Mouse (Mus musculus) heart, postnatal 0 days (tissue): ENCODE data around the gene AL731706.1. TPM values are rescaled to one million over a fixed set of nuclear protein-coding genes. Genes with fewer than 3 reads are reported as not detected.
A peak's percentile ranks its signal among the peaks of the same experiment; 100 is the strongest.
"Not testable (repeated sequence)": the region's sequence is repeated elsewhere in the genome, so short reads cannot be mapped to it uniquely, and the experiment has no call there.

Source experiments
- ATAC-seq: fragments of 200-750 bp; cut with Nextera tagmentation; 2 replicates; pipeline ENCODE4 v1.8.0; 2017; ENCODE audit warnings: low read depth, moderate number of reproducible peaks, moderate library complexity; ENCODE audit not compliant: insufficient read depth
- DNase-seq: peaks from one replicate; pipeline ENCODE4 v3.0.0-alpha.2; 2016; ENCODE audit warnings: low spot score
- H3K27ac ChIP-seq: fragments of 300-500 bp; sonication (generic); 2 replicates; pipeline ENCODE4 v1.5.1; 2014; ENCODE audit warnings: low read depth, mild to moderate bottlenecking
- H3K27me3 ChIP-seq: fragments of 300-500 bp; sonication (generic); 2 replicates; pipeline ENCODE4 v1.6.1; 2014; ENCODE audit warnings: low read length, mixed read lengths; ENCODE audit not compliant: control insufficient read depth, insufficient read depth
- H3K36me3 ChIP-seq: fragments of 300-500 bp; sonication (generic); replicated peaks from 2 replicates; pipeline ENCODE4 v1.6.1; 2014; ENCODE audit warnings: low read length, mixed read lengths; ENCODE audit not compliant: control insufficient read depth, insufficient read depth
- H3K4me1 ChIP-seq: fragments of 300-500 bp; sonication (generic); 2 replicates; pipeline ENCODE4 v1.6.1; 2014; ENCODE audit warnings: antibody characterized with exemption; ENCODE audit not compliant: control insufficient read depth, insufficient read depth
- H3K4me2 ChIP-seq: fragments of 300-500 bp; sonication (generic); 2 replicates; pipeline ENCODE4 v1.6.1; 2014; ENCODE audit warnings: low read depth, mild to moderate bottlenecking, low read length, moderate library complexity
- H3K4me3 ChIP-seq: fragments of 300-500 bp; sonication (generic); 2 replicates; pipeline ENCODE4 v1.5.1; 2014; ENCODE audit warnings: low read depth, low read length
- H3K9ac ChIP-seq: fragments of 300-500 bp; sonication (generic); replicated peaks from 2 replicates; pipeline ENCODE4 v1.6.1; 2014; ENCODE audit warnings: low read depth, low read length, mixed read lengths
- H3K9me3 ChIP-seq: fragments of 300-500 bp; sonication (generic); replicated peaks from 2 replicates; pipeline ENCODE4 v1.6.1; 2016; ENCODE audit warnings: low read length; ENCODE audit not compliant: control insufficient read depth
- CTCF ChIP-seq: IDR thresholded peaks from 2 replicates; pipeline ENCODE4 v1.5.1; 2016; ENCODE audit warnings: antibody characterized with exemption, control low read depth, low read depth
- EP300 ChIP-seq: IDR thresholded peaks from 2 replicates; pipeline ENCODE4 v1.6.1; 2016; ENCODE audit warnings: antibody characterized with exemption, low read depth
- WGBS: fragments of 180-500 bp; shearing (Covaris S2); extraction: QIAGEN DNeasy Blood & Tissue Kit; methylation state at CpG from one replicate; pipeline ENCODE4 v1.1.7; 2014; 5-methylcytosine and 5-hydroxymethylcytosine counted together
- polyA plus RNA-seq: library from polyadenylated mRNA; unstranded; fragments of >200 nt; fragmentation: Nextera tagmentation; extraction: Ambion mirVana; gene quantifications from 2 replicates; pipeline ENCODE4 v1.2.1, GENCODE M21; 2015
- total RNA-seq: library from RNA; depleted of rRNA; stranded (reverse); fragments of >200 nt; gene quantifications from 2 replicates; pipeline ENCODE4 v1.2.3, GENCODE M21; 2014; ENCODE audit warnings: low replicate concordance

Gene AL731706.1
- total and polyA plus RNA-seq, 2 experiments from 2014 or later, result 27.9 to 73.1 TPM

- no peaks in the 10 kb centered on the region for H3K36me3 ChIP-seq
- WGBS, result 75% methylated on average over 2 of the region's 2 CpGs
- ATAC-seq, result no peak
These were observed 4.9 kb upstream of the AL731706.1 start for GRCm38 (mm10) chr2:136896131-136896530.

DNA sequence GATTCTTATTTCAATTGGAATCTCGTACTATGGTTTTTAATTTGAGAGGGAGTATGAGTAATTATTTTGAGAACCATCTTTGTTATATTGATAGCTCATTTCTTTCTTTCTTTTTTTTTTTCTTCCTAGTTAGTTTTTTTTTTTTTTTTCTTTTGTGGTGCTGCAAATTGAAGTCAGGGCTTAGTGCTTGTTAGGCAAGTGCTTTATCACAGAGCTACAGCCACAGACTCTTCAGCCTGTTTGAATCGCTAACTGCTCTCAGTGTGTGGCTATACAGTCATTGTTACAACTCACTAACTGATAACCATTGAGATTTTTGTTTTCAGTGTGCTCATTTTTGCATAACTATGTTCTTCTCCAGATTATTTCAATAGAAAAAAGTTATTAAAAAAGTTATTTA is 3.3 kb upstream of the AL731706.1 start:
- no peak overlapping the region for H3K9ac ChIP-seq
- H3K9me3 ChIP-seq, result no peaks in the 10 kb centered on the region
- no peak overlapping the region for H3K27ac ChIP-seq
- no peaks in the 10 kb centered on the region for H3K36me3 ChIP-seq
- H3K4me2 ChIP-seq, result no peak overlapping the region
- 78% methylated on average over 2 of the region's 2 CpGs for WGBS
- DNase-seq, result no peak
- no peak overlapping the region for H3K4me3 ChIP-seq
- H3K27me3 ChIP-seq, result no peaks in the 10 kb centered on the region
- no peak for TF ChIP-seq CTCF
- TF ChIP-seq EP300, result no peak
- H3K4me1 ChIP-seq, result peaks cover 7% of the 10 kb centered on the region
- ATAC-seq, result no peak

More at GRCm38 (mm10) chr2:136896131-136896530, 4.9 kb upstream of the AL731706.1 start:
- Histone ChIP-seq H3K27me3 (no peaks in the 10 kb centered on the region), H3K4me1 (no peaks in the 10 kb centered on the region), H3K9me3 (no peaks in the 10 kb centered on the region), H3K4me3 (no peak overlapping the region), H3K4me2 (no peak overlapping the region), H3K27ac (no peak overlapping the region), H3K9ac (no peak overlapping the region)
- TF ChIP-seq EP300, result no peak
- TF ChIP-seq CTCF, result no peak
- no peak for DNase-seq

DNA sequence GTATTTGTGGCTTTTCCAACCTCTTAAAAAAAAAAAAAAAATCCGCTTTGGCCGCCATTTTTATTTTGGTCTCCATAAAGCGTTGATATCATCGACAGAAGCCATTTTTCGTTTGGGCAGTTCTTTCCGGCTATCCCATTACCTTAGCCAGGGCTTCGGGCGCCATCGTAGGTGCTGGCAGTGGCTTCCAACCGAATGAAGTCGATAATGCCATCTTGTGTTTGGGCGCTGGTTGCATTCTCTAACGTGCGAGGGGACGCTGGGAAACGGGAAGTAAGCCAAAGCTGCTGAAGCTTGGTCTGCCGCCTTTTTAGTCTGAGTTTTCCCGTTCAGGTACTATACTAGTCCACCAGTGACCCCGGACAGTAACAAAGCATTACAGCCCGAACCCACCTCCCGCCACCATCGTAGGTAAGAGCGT is 772 bp upstream of the AL731706.1 start:
- Histone ChIP-seq H3K36me3 (no peaks in the 10 kb centered on the region), H3K4me1 (peaks cover 7% of the 10 kb centered on the region), H3K4me3 (peak overlapping the region; percentile 80), H3K4me2 (peak overlapping the region; percentile 71), H3K9ac (peak overlapping the region; percentile 71), H3K27ac (peak overlapping the region; percentile 97), H3K27me3 (no peaks in the 10 kb centered on the region), H3K9me3 (no peaks in the 10 kb centered on the region)
- TF ChIP-seq CTCF (no peak), EP300 (peak; percentile 92)
- ATAC-seq (peak; percentile 82), DNase-seq (peak; percentile 97)
- WGBS, result under 1% methylated on average over 23 of the region's 23 CpGs

DNA sequence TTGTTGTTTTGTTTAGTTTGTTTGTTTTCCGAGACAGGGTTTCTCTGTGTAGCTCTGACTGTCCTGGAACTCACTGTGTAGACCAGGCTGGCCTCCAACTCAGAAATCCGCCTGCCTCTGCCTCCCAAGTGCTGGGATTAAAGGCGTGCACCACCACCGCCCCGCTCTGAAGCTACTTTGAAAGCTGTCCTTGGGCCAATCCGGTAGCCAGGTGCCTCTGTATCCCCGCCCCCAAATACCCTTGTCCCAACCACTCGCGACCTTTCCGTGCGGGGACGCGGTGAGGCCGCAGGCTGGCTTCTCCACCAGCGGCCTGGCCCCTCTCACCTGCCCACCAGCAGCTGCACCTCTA is 497 bp downstream of the AL731706.1 start:
- not testable (repeated sequence) for H3K9me3 ChIP-seq, H3K27me3 ChIP-seq, DNase-seq, H3K36me3 ChIP-seq, H3K4me1 ChIP-seq
- Histone ChIP-seq H3K9ac (peak overlapping the region; percentile 71), H3K4me3 (peak overlapping the region; percentile 80), H3K4me2 (peak overlapping the region; percentile 55), H3K27ac (peak overlapping the region; percentile 97)
- peak; percentile 70 for ATAC-seq
- 4% methylated on average over 15 of the region's 15 CpGs for WGBS

DNA sequence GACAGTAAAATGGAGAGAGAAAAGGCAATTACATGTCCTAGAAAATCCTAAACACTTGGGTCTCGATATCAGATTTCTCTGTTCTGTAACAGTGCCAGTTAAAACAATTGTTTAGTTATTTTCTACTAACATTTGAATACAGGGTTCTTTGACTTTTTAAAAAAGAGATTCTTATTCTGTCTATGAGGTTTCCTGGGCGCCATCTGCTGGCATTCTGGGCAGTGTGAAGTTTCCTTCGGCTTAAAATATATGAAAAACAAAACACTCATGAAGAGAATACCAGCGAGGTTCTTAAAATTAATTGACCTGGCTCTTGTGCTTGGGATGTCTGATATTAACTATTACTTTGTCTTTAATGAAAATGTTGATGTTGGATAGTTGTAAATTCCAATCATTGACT is 4.3 kb downstream of the AL731706.1 start:
- Histone ChIP-seq H3K4me2 (no peak overlapping the region), H3K9ac (no peak overlapping the region), H3K27ac (no peak overlapping the region), H3K9me3 (no peaks in the 10 kb centered on the region), H3K27me3 (no peaks in the 10 kb centered on the region), H3K4me1 (peaks cover 7% of the 10 kb centered on the region), H3K36me3 (peaks cover 37% of the 10 kb centered on the region), H3K4me3 (no peak overlapping the region)
- 56% methylated on average over 4 of the region's 4 CpGs for WGBS
- DNase-seq, result no peak
- TF ChIP-seq CTCF (peak; percentile 52), EP300 (no peak)
- no peak for ATAC-seq

DNA sequence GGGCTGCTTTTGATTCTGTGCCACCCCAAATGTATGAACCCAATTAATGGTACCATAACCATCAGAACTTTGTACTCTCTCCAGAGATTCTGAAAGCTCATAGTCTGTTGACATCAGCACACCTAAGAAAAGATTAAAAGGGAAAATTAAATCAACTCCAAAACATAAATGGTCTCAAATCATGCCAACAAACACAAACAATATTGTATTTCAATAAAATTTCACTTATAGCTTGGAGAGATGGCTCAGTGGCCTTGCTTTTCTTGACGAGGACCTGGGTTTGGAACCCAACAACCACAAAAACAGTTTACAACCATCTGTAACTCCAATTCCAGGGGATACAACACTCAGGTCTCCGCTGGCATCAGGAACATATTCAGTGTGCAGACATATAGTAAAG is 5.6 kb downstream of the AL731706.1 start, which contains the start of gene AL731706.2:
Gene AL731706.2, minus strand, starts transcription at position 101 of the 400 bp plus-strand sequence.
- WGBS, result 92% methylated on average over 2 of the region's 2 CpGs
- no peak for DNase-seq
- no peak for ATAC-seq
- Histone ChIP-seq H3K9me3 (no peaks in the 10 kb centered on the region), H3K27ac (no peak within 1 kb of the TSS), H3K9ac (no peak within 1 kb of the TSS), H3K27me3 (no peaks in the 10 kb centered on the region), H3K4me1 (peaks cover 7% of the 10 kb centered on the region), H3K36me3 (peaks cover 50% of the 10 kb centered on the region), H3K4me3 (no peak within 1 kb of the TSS), H3K4me2 (no peak within 1 kb of the TSS)
- TF ChIP-seq CTCF (no peak), EP300 (no peak)
